Mouse (Mus musculus): Measurements from ENCODE around the gene Msmo1.

Gene Msmo1

GRCm38 (mm10) chr8:64712499-64712898 lies 21.1 kb downstream of the Msmo1 start:
- DNase-seq (ENCODE audit: low read depth, low spot score) = no peak

- no peak for DNase-seq (ENCODE audit: low read depth, low spot score)
Measured at GRCm38 (mm10) chr8:64711544-64711943, 22.0 kb downstream of the Msmo1 start.

GRCm38 (mm10) chr8:64707481-64707880 lies 26.1 kb downstream of the Msmo1 start:
- no peak for DNase-seq (ENCODE audit: low read depth, low spot score)

- DNase-seq (ENCODE audit: low read depth, low spot score) = no peak
Measured at GRCm38 (mm10) chr8:64703191-64703590, 30.4 kb downstream of the Msmo1 start.

- peak; percentile 49 for DNase-seq (ENCODE audit: low read depth, low spot score)
Measured at GRCm38 (mm10) chr8:64692651-64693201, 40.9 kb downstream of the Msmo1 start, which contains the start of gene Cpe. Gene Cpe, minus strand, starts transcription at chr8:64693054.

GRCm38 (mm10) chr8:64691591-64692401 lies 41.8 kb downstream of the Msmo1 start:
- DNase-seq (ENCODE audit: low read depth, low spot score) = no peak

- no peak for DNase-seq (ENCODE audit: low read depth, low spot score)
Measured at GRCm38 (mm10) chr8:64690845-64691244, 42.7 kb downstream of the Msmo1 start.

- DNase-seq (ENCODE audit: low read depth, low spot score) = no peak
Measured at GRCm38 (mm10) chr8:64690306-64690705, 43.3 kb downstream of the Msmo1 start.

- no peak for DNase-seq (ENCODE audit: low read depth, low spot score)
Measured at GRCm38 (mm10) chr8:64688741-64689140, 44.9 kb downstream of the Msmo1 start.

- no peak for DNase-seq (ENCODE audit: low read depth, low spot score)
Measured at GRCm38 (mm10) chr8:64688161-64688560, 45.4 kb downstream of the Msmo1 start.

- no peak for DNase-seq (ENCODE audit: low read depth, low spot score)
Measured at GRCm38 (mm10) chr8:64682501-64682900, 51.1 kb downstream of the Msmo1 start.

- no peak for DNase-seq (ENCODE audit: low read depth, low spot score)
Measured at GRCm38 (mm10) chr8:64676381-64676780, 57.2 kb downstream of the Msmo1 start.

GRCm38 (mm10) chr8:64674951-64675585 lies 58.5 kb downstream of the Msmo1 start:
- no peak for DNase-seq (ENCODE audit: low read depth, low spot score)

GRCm38 (mm10) chr8:64672920-64673319 lies 60.7 kb downstream of the Msmo1 start:
- no peak for DNase-seq (ENCODE audit: low read depth, low spot score)

GRCm38 (mm10) chr8:64671937-64672336 lies 61.7 kb downstream of the Msmo1 start:
- no peak for DNase-seq (ENCODE audit: low read depth, low spot score)

Measured in CD4-positive helper T cell, adult 2 months (primary cell).